Mouse (Mus musculus) myocyte (in vitro differentiated cells): ENCODE results near the gene Wnt4. TPM values are rescaled to one million over a fixed set of nuclear protein-coding genes. Genes with fewer than 3 reads are reported as not detected.

ENCODE experiments used
- H3K27me3 ChIP-seq: one replicate; pipeline ENCODE4 v1.6.1; 2011; ENCODE audit not compliant: control insufficient read depth, insufficient read depth, insufficient read length
- H3K36me3 ChIP-seq: one replicate; pipeline ENCODE4 v1.6.1; 2011; ENCODE audit not compliant: control insufficient read depth, insufficient read depth
- H3K4me2 ChIP-seq: one replicate; pipeline ENCODE4 v1.6.1; 2011; ENCODE audit warnings: low read depth, control low read depth
- H3K4me3 ChIP-seq: one replicate; pipeline ENCODE4 v1.5.1; 2011; ENCODE audit warnings: mild to moderate bottlenecking, control low read depth, moderate library complexity
- H3K79me2 ChIP-seq: one replicate; pipeline ENCODE4 v1.6.1; 2011; ENCODE audit not compliant: control insufficient read depth, insufficient read depth
- H3ac ChIP-seq: one replicate; pipeline ENCODE4 v1.6.1; 2011; ENCODE audit not compliant: control insufficient read depth, insufficient read length
- CEBPB ChIP-seq: IDR thresholded peaks from 2 replicates; pipeline ENCODE4 v1.6.1; 2011; ENCODE audit warnings: mild to moderate bottlenecking, moderate library complexity; ENCODE audit not compliant: poor library complexity, insufficient read depth, severe bottlenecking
- E2F4 ChIP-seq: IDR thresholded peaks from one replicate; pipeline ENCODE4 v1.6.1; 2011; ENCODE audit warnings: mild to moderate bottlenecking, control low read depth, moderate library complexity; ENCODE audit not compliant: insufficient read depth
- MAX ChIP-seq: IDR thresholded peaks from one replicate; pipeline ENCODE4 v1.6.1; 2011; ENCODE audit warnings: low read depth, mild to moderate bottlenecking, control low read depth
- MYOD1 ChIP-seq, 3 experiments: IDR thresholded peaks; one replicate each; pipeline ENCODE4 v1.6.1; 2011; ENCODE audit warnings: control low read depth in 2 of 3, low read depth in 2 of 3, mild to moderate bottlenecking in 2 of 3, moderate library complexity in 1 of 3; ENCODE audit not compliant: insufficient read length in 2 of 3, control insufficient read depth in 1 of 3
- MYOG ChIP-seq, 3 experiments: IDR thresholded peaks; one replicate each; pipeline ENCODE4 v1.6.1; 2011; ENCODE audit warnings: control low read depth in 2 of 3, low read depth in 2 of 3, mild to moderate bottlenecking in 2 of 3; ENCODE audit not compliant: insufficient read length in 2 of 3, control insufficient read depth in 1 of 3, insufficient read depth in 1 of 3
- POLR2A ChIP-seq: IDR thresholded peaks from one replicate; pipeline ENCODE4 v1.6.1; 2011; ENCODE audit warnings: low read depth, mild to moderate bottlenecking, control low read depth, moderate library complexity; ENCODE audit not compliant: insufficient read length
- POLR2AphosphoS2 ChIP-seq: IDR thresholded peaks from one replicate; pipeline ENCODE4 v1.6.1; 2011; ENCODE audit warnings: low read depth, control low read depth; ENCODE audit not compliant: insufficient read length
- REST ChIP-seq: IDR thresholded peaks from one replicate; pipeline ENCODE4 v1.6.1; 2011; ENCODE audit warnings: mild to moderate bottlenecking, control low read depth, moderate library complexity; ENCODE audit not compliant: insufficient read depth, insufficient read length
- SRF ChIP-seq: IDR thresholded peaks from one replicate; pipeline ENCODE4 v1.6.1; 2011; ENCODE audit warnings: low read depth; ENCODE audit not compliant: control insufficient read depth, insufficient read length
- TCF12 ChIP-seq: IDR thresholded peaks from one replicate; pipeline ENCODE4 v1.6.1; 2011; ENCODE audit warnings: mild to moderate bottlenecking, control low read depth; ENCODE audit not compliant: poor library complexity, insufficient read depth, severe bottlenecking
- TCF3 ChIP-seq: IDR thresholded peaks from one replicate; pipeline ENCODE4 v1.6.1; 2011; ENCODE audit warnings: low read depth, control low read depth; ENCODE audit not compliant: insufficient read length
- USF1 ChIP-seq: IDR thresholded peaks from one replicate; pipeline ENCODE4 v1.6.1; 2011; ENCODE audit warnings: low read depth, mild to moderate bottlenecking, control low read depth, moderate library complexity
- polyA plus RNA-seq: library from polyadenylated mRNA; unstranded; fragments of >200 nt; fragmentation: generic; extraction: Trizol; gene quantifications from one replicate; pipeline ENCODE4 v1.2.1, GENCODE M21; 2012; ENCODE audit warnings: missing spikeins

Wnt4 gene
- polyA plus RNA-seq, 1 experiment, result 5.2 TPM

- H3K79me2 ChIP-seq, result no peaks in the 10 kb centered on the region
- no peaks in the 10 kb centered on the region for H3K27me3 ChIP-seq
- H3K36me3 ChIP-seq, result no peaks in the 10 kb centered on the region
- no peak overlapping the region for H3K4me3 ChIP-seq
- peak overlapping the region; percentile 51 for H3K4me2 ChIP-seq
- TF ChIP-seq MYOD1 (IDR thresholded peaks at IDR 0.05; ENCODE audit: control insufficient read depth in 1 of 3, insufficient read length in 2 of 3, low read depth in 2 of 3) (no peak), SRF (no peak), MYOG (IDR thresholded peaks at IDR 0.05; ENCODE audit: control insufficient read depth in 1 of 3, insufficient read depth in 1 of 3, insufficient read length in 2 of 3, low read depth in 2 of 3) (no peak), USF1 (no peak)
- no peak overlapping the region for H3ac ChIP-seq
Observed at GRCm38 (mm10) chr4:137287818-137288217, 10.5 kb downstream of the Wnt4 start.

DNA sequence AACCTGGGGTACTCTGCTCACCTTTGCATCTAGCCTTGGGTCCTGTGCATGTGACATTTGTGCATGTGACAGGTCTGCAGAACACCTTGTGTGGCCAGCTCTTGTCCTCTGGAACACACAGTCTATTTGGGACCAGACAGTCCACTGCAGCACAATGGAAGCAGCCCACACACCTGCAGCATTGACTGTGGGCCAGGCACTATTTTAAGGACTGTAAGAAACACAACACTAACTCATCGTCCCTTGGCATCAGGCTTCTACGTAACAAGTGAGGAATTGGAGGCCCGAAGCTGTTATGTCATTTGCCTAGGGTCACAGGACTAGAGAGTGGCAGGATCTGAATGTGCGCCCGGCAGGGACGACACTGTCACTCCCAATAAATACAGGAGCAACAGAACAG is 12.4 kb downstream of the Wnt4 start:
- no peak overlapping the region for H3K4me3 ChIP-seq
- no peaks in the 10 kb centered on the region for H3K79me2 ChIP-seq
- no peak overlapping the region for H3ac ChIP-seq
- H3K27me3 ChIP-seq, result no peaks in the 10 kb centered on the region
- no peak for TF ChIP-seq TCF12
- no peak for TF ChIP-seq MYOD1 (IDR thresholded peaks at IDR 0.05; ENCODE audit: control insufficient read depth in 1 of 3, insufficient read length in 2 of 3, low read depth in 2 of 3)
- TF ChIP-seq USF1, result no peak
- TF ChIP-seq MYOG (IDR thresholded peaks at IDR 0.05; ENCODE audit: control insufficient read depth in 1 of 3, insufficient read depth in 1 of 3, insufficient read length in 2 of 3, low read depth in 2 of 3), result no peak
- TF ChIP-seq CEBPB, result no peak
- no peak for TF ChIP-seq E2F4
- no peak for TF ChIP-seq SRF
- TF ChIP-seq MAX, result no peak
- no peak for TF ChIP-seq POLR2AphosphoS2
- TF ChIP-seq POLR2A, result no peak
- TF ChIP-seq REST, result no peak
- TF ChIP-seq TCF3, result no peak
- H3K4me2 ChIP-seq, result no peak overlapping the region
- H3K36me3 ChIP-seq, result no peaks in the 10 kb centered on the region

- Histone ChIP-seq H3K4me2 (no peak overlapping the region), H3K4me3 (no peak overlapping the region), H3K79me2 (no peaks in the 10 kb centered on the region), H3ac (no peak overlapping the region), H3K36me3 (no peaks in the 10 kb centered on the region), H3K27me3 (no peaks in the 10 kb centered on the region)
- TF ChIP-seq REST (no peak), TCF12 (no peak)
Observed at GRCm38 (mm10) chr4:137290250-137290649, 13.0 kb downstream of the Wnt4 start.

DNA sequence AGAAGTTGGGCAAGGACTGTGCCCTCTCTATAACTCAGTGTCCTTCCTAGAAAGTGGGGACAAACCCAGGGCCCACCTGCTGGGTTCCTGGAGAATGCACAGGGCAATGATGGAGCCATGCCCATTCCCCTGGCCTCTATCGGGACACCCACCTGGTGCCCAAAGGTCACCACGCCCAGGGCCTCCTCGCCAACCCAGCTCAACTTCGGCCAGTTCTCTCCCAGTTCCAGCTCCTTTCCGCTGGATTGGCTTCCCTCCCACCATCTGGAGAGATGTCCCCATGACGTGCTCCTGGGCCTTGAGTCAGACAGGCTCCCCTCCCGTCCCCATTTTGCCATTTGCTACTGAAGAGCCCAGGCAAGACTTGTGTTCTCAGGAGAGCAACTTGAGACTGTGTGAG is 15.3 kb downstream of the Wnt4 start:
- no peak overlapping the region for H3K4me3 ChIP-seq
- no peak overlapping the region for H3K4me2 ChIP-seq
- no peaks in the 10 kb centered on the region for H3K36me3 ChIP-seq
- H3ac ChIP-seq, result no peak overlapping the region
- TF ChIP-seq TCF3, result no peak
- no peak for TF ChIP-seq E2F4
- TF ChIP-seq MAX, result no peak
- no peak for TF ChIP-seq SRF
- no peak for TF ChIP-seq REST
- no peak for TF ChIP-seq POLR2A
- no peak for TF ChIP-seq CEBPB
- no peak for TF ChIP-seq USF1
- TF ChIP-seq TCF12, result no peak
- TF ChIP-seq MYOG (IDR thresholded peaks at IDR 0.05; ENCODE audit: control insufficient read depth in 1 of 3, insufficient read depth in 1 of 3, insufficient read length in 2 of 3, low read depth in 2 of 3), result no peak
- no peak for TF ChIP-seq MYOD1 (IDR thresholded peaks at IDR 0.05; ENCODE audit: control insufficient read depth in 1 of 3, insufficient read length in 2 of 3, low read depth in 2 of 3)
- no peak for TF ChIP-seq POLR2AphosphoS2
- no peaks in the 10 kb centered on the region for H3K79me2 ChIP-seq
- no peaks in the 10 kb centered on the region for H3K27me3 ChIP-seq

DNA sequence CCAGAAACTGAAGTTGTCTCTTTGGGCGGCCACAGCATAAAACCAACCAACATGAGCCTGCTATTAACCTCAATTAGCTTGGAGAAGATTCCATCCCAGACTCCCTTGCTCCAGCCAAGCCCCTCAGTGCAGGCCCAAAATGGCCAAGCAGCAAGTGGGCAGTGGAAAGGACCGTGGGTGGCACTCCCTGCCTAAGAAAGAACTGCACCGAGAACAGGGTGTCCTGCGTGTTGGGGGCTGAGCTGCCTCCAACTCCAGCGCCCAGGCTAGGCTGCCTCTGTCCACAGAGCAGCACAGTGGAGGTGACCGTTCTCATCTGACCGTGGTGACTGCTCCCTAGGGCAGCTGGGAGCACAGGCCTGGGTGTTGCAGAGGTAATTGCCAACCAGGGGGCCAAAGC is 16.7 kb downstream of the Wnt4 start:
- Histone ChIP-seq H3K27me3 (no peaks in the 10 kb centered on the region), H3ac (no peak overlapping the region), H3K79me2 (no peaks in the 10 kb centered on the region), H3K4me3 (no peak overlapping the region), H3K36me3 (no peaks in the 10 kb centered on the region), H3K4me2 (no peak overlapping the region)
- TF ChIP-seq SRF (no peak), CEBPB (no peak)

DNA sequence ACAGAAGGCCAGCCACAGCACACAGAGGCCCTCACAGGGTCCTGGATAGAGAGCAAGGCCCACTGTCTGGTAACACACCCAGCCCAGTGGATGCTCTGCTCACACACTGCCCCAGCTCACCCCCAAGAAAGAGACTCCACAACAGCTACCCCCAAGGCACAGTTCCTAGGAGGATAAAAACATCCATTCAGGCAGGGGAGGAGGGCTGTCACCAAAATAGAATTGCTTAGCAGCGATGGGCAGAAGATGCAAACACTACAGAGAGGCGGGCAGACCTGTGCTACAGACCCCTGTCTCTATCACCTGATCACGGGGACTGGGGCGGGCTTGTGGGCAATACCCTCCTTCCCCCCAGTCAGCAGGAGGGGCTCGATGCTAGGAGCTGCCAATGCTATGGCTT is 17.2 kb downstream of the Wnt4 start:
- TF ChIP-seq TCF3 (no peak), POLR2AphosphoS2 (no peak), USF1 (no peak), E2F4 (no peak), POLR2A (no peak), MYOG (IDR thresholded peaks at IDR 0.05; ENCODE audit: control insufficient read depth in 1 of 3, insufficient read depth in 1 of 3, insufficient read length in 2 of 3, low read depth in 2 of 3) (no peak), REST (no peak), MAX (no peak), SRF (no peak), MYOD1 (IDR thresholded peaks at IDR 0.05; ENCODE audit: control insufficient read depth in 1 of 3, insufficient read length in 2 of 3, low read depth in 2 of 3) (no peak), TCF12 (no peak)
- H3K4me2 ChIP-seq, result no peak overlapping the region
- H3K79me2 ChIP-seq, result no peaks in the 10 kb centered on the region

More for the DNA sequence above, 17.2 kb downstream of the Wnt4 start:
- Histone ChIP-seq H3K36me3 (no peaks in the 10 kb centered on the region), H3K27me3 (no peaks in the 10 kb centered on the region), H3ac (no peak overlapping the region), H3K4me3 (no peak overlapping the region)
